Mouse (Mus musculus) kidney, embryonic 16.5 days (tissue): Measurements from ENCODE around the gene Ppp4r1. TPM values are rescaled to one million over a fixed set of nuclear protein-coding genes. Genes with fewer than 3 reads are reported as not detected.

Experiments
- ATAC-seq: fragments of 200-750 bp; cut with Nextera tagmentation; 2 replicates; pipeline ENCODE4 v1.8.0; 2017; ENCODE audit warnings: moderate TSS enrichment; ENCODE audit not compliant: low FRiP score, low TSS enrichment
- H3K27ac ChIP-seq: fragments of 300-500 bp; sonication (generic); 2 replicates; pipeline ENCODE4 v1.5.1; 2014; ENCODE audit warnings: low read length
- H3K27me3 ChIP-seq: fragments of 300-500 bp; sonication (generic); 2 replicates; pipeline ENCODE4 v1.6.1; 2014; ENCODE audit warnings: low read length, control low read depth, mixed read lengths; ENCODE audit not compliant: insufficient read depth
- H3K36me3 ChIP-seq: fragments of 300-500 bp; sonication (generic); 2 replicates; pipeline ENCODE4 v1.6.1; 2014; ENCODE audit warnings: low read length, control low read depth, mixed read lengths; ENCODE audit not compliant: insufficient read depth
- H3K4me1 ChIP-seq: fragments of 300-500 bp; sonication (generic); 2 replicates; pipeline ENCODE4 v1.6.1; 2014; ENCODE audit warnings: low read length, control low read depth, mixed read lengths; ENCODE audit not compliant: insufficient read depth
- H3K4me2 ChIP-seq: fragments of 300-500 bp; sonication (generic); replicated peaks from 2 replicates; pipeline ENCODE4 v1.6.1; 2014; ENCODE audit warnings: low read depth, low read length
- H3K4me3 ChIP-seq: fragments of 300-500 bp; sonication (generic); 2 replicates; pipeline ENCODE4 v1.5.1; 2014; ENCODE audit warnings: mild to moderate bottlenecking, low read length
- H3K9ac ChIP-seq: fragments of 300-500 bp; sonication (generic); replicated peaks from 2 replicates; pipeline ENCODE4 v1.6.1; 2014; ENCODE audit warnings: low read length
- H3K9me3 ChIP-seq: fragments of 300-500 bp; sonication (generic); 2 replicates; pipeline ENCODE4 v1.6.1; 2016; ENCODE audit warnings: low read length, control low read depth
- WGBS: fragments of 180-500 bp; shearing (Covaris S2); extraction: QIAGEN DNeasy Blood & Tissue Kit; methylation state at CpG from one replicate; pipeline ENCODE4 v1.1.7; 2014; 5-methylcytosine and 5-hydroxymethylcytosine counted together
- polyA plus RNA-seq: library from polyadenylated mRNA; unstranded; fragments of >200 nt; fragmentation: Nextera tagmentation; extraction: Ambion mirVana; gene quantifications from 2 replicates; pipeline ENCODE4 v1.2.1, GENCODE M21; 2015

Gene Ppp4r1
- polyA plus RNA-seq, 1 experiment from 2014 or later: 46.6 TPM

DNA sequence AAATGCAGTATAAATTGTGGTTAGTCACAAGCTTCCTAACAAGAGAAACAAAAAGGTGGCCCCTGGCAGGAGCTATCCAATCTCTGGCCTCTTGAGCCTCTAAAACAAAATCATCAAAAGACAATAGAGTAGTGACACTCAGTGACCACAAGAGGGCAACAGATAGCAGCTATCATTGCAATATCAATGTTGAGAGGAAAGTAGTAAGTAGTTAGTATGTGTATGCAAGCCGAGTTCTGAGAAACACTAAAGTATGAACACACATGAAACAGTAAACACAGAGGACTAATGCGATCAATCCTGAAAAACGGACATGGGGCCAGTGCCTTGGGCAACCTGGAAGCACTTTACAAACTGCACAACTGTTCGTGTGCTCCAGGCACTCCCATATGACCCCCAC, 82.4 kb downstream of the Ppp4r1 start:
- 39% methylated on average over 4 of the region's 4 CpGs for WGBS
- Histone ChIP-seq H3K27me3 (no peaks in the 10 kb centered on the region), H3K9ac (no peak overlapping the region), H3K27ac (no peak overlapping the region), H3K4me2 (no peak overlapping the region), H3K9me3 (no peaks in the 10 kb centered on the region), H3K36me3 (peaks cover 16% of the 10 kb centered on the region), H3K4me3 (no peak overlapping the region), H3K4me1 (no peaks in the 10 kb centered on the region)
- no peak for ATAC-seq

DNA sequence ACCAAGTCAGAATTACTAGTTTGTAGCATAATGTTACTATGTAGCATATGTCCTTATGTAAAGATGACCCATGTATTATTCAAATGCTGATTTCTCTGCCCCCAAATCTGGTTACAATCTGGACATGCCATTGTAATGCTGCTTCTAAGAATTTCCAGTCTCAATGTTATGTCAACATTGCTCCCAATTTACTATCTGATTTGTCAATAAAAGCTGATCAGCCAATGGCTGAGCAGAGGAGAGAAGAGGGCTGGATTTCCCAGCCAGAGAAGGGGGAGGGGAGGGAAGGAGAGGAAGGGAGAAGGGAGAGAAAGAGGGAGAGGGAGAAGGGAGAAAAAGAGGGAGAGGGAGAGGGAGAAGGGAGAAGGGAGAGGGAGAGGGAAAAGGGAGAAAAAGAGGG, 82.9 kb downstream of the Ppp4r1 start:
- Histone ChIP-seq H3K36me3 (peaks cover 16% of the 10 kb centered on the region), H3K4me1 (no peaks in the 10 kb centered on the region), H3K4me3 (no peak overlapping the region), H3K27me3 (no peaks in the 10 kb centered on the region), H3K9me3 (no peaks in the 10 kb centered on the region), H3K9ac (no peak overlapping the region), H3K4me2 (no peak overlapping the region), H3K27ac (no peak overlapping the region)
- ATAC-seq: no peak

DNA sequence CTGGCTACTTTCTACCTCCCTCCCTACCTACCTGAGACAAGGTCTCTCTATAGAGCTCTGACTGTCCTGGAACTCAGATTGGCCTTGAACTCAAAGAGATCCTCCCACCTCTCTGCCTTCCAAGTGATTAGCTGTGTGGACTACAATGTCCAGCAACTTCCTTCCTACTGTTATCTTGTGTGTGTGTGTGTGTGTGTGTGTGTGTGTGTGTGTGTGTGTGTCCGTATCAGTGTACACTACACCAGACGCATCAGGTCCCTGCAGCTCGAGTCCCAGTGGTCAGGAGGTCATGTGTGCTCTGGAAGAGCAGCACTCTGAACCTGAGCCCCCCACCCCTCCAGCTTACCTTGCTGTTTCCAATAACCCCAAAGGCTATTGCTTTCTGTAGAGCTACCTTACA, 83.8 kb downstream of the Ppp4r1 start:
- no peak overlapping the region for H3K4me3 ChIP-seq
- H3K9ac ChIP-seq: no peak overlapping the region
- no peaks in the 10 kb centered on the region for H3K9me3 ChIP-seq
- H3K4me2 ChIP-seq: no peak overlapping the region
- no peak for ATAC-seq
- WGBS: 64% methylated on average over 3 of the region's 3 CpGs
- no peaks in the 10 kb centered on the region for H3K27me3 ChIP-seq
- peaks cover 12% of the 10 kb centered on the region for H3K36me3 ChIP-seq
- no peaks in the 10 kb centered on the region for H3K4me1 ChIP-seq
- no peak overlapping the region for H3K27ac ChIP-seq

DNA sequence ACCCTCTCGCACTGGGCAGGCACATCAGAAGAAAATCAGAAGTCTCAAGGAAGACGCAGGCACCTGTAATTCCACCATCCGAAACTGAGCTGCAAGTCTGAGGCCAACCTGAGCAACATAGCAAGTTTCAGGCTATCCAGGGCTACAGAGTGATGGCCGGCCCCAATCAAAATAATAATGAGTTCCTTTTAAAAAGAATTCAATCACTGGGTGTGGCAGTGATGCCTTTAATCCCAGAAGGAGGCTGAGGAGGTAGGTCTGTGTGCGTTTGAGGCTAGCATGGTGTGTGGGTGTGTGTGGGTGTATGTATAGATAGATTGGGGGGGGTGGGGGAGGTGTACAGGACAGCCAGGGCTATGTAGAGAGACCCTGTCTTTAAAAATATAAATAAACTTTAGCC, 85.6 kb downstream of the Ppp4r1 start:
- H3K4me2 ChIP-seq: no peak overlapping the region
- 87% methylated on average over 5 of the region's 5 CpGs for WGBS
- no peak for ATAC-seq

DNA sequence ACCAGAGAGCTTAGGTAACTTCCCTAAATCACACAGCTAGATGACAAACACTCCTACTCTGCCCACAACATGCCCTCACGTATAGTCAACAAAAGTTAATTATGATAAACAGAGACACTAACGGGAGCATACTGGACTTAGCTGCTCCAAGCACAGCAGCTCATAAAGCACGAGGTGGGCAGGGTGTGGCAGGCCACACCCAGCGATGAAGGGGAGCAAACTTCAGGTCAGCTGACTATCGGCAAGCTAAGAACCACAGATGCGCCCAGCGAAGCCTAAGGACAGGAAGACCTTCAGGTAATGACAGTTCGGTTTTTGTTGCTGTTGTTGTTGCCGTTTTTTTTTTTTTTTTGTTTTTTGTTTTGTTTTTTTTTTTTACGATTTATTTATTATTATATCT, 87.3 kb downstream of the Ppp4r1 start:
- 89% methylated on average over 10 of the region's 10 CpGs for WGBS

More for the DNA sequence above, 85.6 kb downstream of the Ppp4r1 start:
- Histone ChIP-seq H3K27ac (no peak overlapping the region), H3K9me3 (no peaks in the 10 kb centered on the region), H3K9ac (no peak overlapping the region), H3K27me3 (no peaks in the 10 kb centered on the region), H3K4me3 (no peak overlapping the region), H3K4me1 (peaks cover 8% of the 10 kb centered on the region), H3K36me3 (peaks cover 11% of the 10 kb centered on the region)

DNA sequence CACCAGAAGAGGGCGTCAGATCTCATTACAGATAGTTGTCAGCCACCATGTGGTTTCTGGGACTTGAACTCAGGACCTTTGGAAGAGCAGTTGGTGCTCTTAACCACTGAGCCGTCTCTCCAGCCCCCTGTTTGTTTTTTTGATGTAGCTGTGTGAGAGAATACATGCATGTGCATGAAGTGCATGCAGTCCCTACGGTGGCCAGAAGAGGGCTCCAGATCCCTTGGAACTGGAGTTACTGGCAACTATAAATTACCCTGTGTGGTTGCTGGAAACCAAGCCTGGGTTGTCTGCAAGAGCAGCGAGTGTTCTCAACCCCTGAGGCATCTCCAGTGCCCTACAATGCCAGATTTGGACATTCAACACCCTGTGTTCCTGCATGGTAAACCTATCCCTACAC, 87.8 kb downstream of the Ppp4r1 start:
- H3K27ac ChIP-seq: no peak overlapping the region
- H3K4me2 ChIP-seq: no peak overlapping the region
- no peaks in the 10 kb centered on the region for H3K9me3 ChIP-seq
- ATAC-seq: no peak
- H3K27me3 ChIP-seq: no peaks in the 10 kb centered on the region
- WGBS: 39% methylated on average over 4 of the region's 4 CpGs
- no peak overlapping the region for H3K9ac ChIP-seq
- 0 out of 2 replicates have a peak, but pooled peaks cover 4% of the 10 kb centered on the region for H3K36me3 ChIP-seq
- peaks cover 8% of the 10 kb centered on the region for H3K4me1 ChIP-seq
- no peak overlapping the region for H3K4me3 ChIP-seq

More for the DNA sequence above, 87.3 kb downstream of the Ppp4r1 start:
- H3K9ac ChIP-seq: no peak overlapping the region
- H3K4me2 ChIP-seq: no peak overlapping the region
- H3K4me3 ChIP-seq: no peak overlapping the region
- H3K36me3 ChIP-seq: 0 out of 2 replicates have a peak, but pooled peaks cover 4% of the 10 kb centered on the region
- H3K27ac ChIP-seq: no peak overlapping the region
- no peaks in the 10 kb centered on the region for H3K27me3 ChIP-seq
- no peak for ATAC-seq
- H3K4me1 ChIP-seq: peaks cover 8% of the 10 kb centered on the region
- no peaks in the 10 kb centered on the region for H3K9me3 ChIP-seq

DNA sequence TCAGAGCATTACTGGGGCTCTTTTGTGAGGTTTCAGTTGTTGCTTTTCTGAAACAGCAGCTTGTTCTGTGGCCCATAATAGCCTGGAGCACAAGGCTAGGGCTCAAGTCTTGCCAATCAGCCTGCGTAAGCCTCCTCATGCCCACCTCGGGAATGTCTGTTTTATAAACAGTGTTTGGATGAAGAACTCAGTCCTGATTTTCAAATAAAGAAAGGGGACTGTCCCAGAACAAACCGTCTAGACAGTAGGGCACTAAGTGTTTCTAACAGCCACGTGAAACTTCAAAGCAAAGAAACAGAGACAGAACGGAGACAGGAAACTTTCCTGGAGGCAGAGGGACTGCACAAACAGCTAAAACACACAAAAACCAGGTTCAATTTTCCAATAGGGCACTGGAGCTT, 89.3 kb downstream of the Ppp4r1 start:
- Histone ChIP-seq H3K9ac (no peak overlapping the region), H3K4me2 (no peak overlapping the region), H3K4me3 (no peak overlapping the region), H3K4me1 (peaks cover 8% of the 10 kb centered on the region), H3K27me3 (no peaks in the 10 kb centered on the region), H3K36me3 (0 out of 2 replicates have a peak, but pooled peaks cover 2% of the 10 kb centered on the region), H3K27ac (0 out of 2 replicates have a peak overlapping the region, but pooled peaks have one; percentile 9), H3K9me3 (no peaks in the 10 kb centered on the region)
- WGBS: 26% methylated on average over 5 of the region's 5 CpGs
- no peak for ATAC-seq

DNA sequence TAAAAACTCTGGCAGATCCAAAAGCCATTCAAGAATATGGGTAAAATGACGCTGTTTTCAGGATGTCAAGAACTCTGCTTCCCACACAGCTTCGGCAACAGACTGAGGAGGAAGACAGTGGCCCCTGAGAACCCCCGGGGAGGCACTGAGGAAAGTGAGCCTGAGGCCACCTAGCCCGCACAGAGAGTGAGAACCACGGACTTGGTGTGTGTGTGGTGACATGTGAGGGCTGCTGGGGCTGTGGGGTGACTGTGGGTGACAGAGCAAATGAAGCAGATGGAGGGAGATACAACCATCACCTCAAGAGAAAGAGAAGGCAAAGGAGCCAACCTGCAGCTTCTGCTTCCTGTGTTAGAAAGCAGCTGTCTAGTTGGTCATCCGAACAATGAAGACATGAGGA, 89.7 kb downstream of the Ppp4r1 start:
- Histone ChIP-seq H3K9me3 (no peaks in the 10 kb centered on the region), H3K4me1 (peaks cover 8% of the 10 kb centered on the region), H3K27ac (0 out of 2 replicates have a peak overlapping the region, but pooled peaks have one; percentile 9), H3K36me3 (no peaks in the 10 kb centered on the region), H3K9ac (no peak overlapping the region), H3K4me2 (no peak overlapping the region), H3K27me3 (no peaks in the 10 kb centered on the region), H3K4me3 (no peak overlapping the region)
- no peak for ATAC-seq
- 39% methylated on average over 6 of the region's 6 CpGs for WGBS

DNA sequence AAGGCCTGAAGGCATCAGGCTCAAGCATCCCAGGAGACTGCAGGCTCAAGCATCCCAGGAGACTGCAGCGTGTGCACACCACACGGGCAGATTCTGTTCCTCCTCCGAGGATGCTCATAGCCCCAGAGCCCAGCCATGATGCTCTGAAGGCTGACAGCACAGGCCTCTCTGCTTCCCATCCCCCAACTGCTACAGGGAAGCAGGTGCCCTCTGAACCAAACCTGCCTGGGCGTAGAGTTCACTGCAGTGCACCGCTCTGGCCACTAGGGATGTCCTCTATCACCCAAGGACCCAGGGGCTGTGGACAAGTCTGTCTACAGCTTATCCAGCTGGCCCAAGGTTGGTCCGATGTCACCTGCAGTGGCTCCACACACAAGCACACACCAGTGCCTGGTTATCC, 90.3 kb downstream of the Ppp4r1 start:
- Histone ChIP-seq H3K27ac (no peak overlapping the region), H3K4me3 (no peak overlapping the region), H3K9ac (no peak overlapping the region), H3K4me1 (peaks cover 8% of the 10 kb centered on the region), H3K36me3 (no peaks in the 10 kb centered on the region), H3K9me3 (no peaks in the 10 kb centered on the region), H3K4me2 (no peak overlapping the region), H3K27me3 (no peaks in the 10 kb centered on the region)
- WGBS: 38% methylated on average over 6 of the region's 6 CpGs
- peak; percentile 83 for ATAC-seq

DNA sequence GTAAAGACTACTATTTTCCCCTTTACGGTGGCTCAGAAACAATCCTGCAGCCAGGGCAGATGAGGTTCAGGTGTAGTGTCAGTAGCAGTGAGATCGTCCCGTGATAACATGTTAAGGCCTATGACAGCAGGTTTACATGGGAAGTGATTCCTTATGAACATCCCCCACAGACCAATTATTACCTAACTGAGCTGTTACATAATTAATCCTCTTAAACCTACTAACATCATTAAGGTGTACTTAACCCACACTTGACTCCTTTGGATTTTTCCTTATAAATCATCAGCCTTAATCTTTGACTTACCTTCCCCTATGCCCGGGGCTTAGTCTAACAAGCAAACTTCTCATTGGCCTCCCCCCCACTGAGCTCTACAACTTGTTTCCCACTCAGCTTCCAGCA, 90.8 kb downstream of the Ppp4r1 start:
- Histone ChIP-seq H3K9me3 (no peaks in the 10 kb centered on the region), H3K36me3 (no peaks in the 10 kb centered on the region), H3K4me3 (no peak overlapping the region), H3K4me2 (no peak overlapping the region), H3K9ac (no peak overlapping the region), H3K4me1 (peaks cover 8% of the 10 kb centered on the region), H3K27me3 (no peaks in the 10 kb centered on the region), H3K27ac (no peak overlapping the region)
- ATAC-seq: no peak
- 81% methylated on average over 4 of the region's 4 CpGs for WGBS
